Mouse (Mus musculus): ENCODE results near the gene Slc9a5.
A peak's percentile ranks its signal among the peaks of the same experiment; 100 is the strongest.

Gene Slc9a5

DNA sequence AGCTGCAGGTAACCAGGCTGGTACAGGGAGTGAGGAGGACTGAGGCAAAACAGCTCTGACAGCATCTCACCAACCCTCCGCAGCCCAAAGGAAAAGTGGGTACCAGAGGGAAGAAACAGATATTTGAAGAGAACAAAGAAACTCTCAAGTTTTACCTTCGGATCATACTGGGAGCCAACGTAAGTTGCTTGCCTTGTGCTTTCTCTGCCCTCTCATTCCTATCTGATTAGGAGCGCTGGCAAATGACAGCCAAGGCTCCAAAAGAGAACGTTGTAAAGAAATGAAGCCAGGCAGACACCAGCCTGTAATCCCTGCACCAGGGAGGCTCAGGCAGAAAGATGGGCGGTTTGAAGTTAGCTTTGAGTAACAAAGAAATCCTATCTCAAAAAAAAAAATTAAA lies 21.7 kb upstream of the Slc9a5 start:
- no peak for DNase-seq

DNA sequence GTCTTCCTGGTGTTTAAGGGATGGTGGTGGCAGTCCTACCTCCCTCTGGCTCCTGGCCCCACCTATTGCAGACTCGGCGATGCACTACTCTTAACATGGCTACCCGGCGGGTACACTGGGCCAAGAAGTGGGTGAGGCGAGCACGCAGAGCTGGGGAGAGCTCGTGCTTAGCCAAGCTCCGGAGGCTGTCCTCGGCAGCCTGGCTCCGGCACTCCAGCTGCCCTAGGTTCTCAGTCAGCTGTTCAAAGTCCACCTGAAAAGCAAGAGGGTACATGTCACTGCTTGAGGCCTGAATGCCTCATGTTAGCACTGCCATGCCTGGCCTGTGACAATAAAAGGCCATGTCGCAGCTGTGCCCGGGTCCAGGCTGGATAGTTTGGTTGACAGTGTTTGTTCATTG lies 18.3 kb upstream of the Slc9a5 start:
- no peak for DNase-seq

DNA sequence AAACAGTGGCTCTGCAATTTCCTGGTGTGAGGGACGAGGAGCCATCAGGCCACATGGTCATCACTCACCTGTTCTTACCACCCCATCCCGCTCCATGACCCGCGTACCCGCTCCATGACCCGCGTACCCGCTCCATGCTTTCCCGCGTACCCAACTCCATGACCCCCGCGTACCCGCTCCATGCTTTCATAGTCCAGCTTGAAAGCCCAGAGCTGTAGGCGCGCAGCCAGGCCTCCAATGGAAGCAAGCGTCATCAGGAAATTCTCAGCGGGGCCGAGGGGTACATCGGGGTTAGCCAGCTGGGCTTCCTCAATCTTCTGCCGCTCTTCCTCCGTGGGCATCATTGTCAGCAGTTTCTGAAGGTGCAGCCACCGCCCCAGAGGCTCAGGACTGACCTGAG lies 17.2 kb upstream of the Slc9a5 start:
- DNase-seq, result no peak

DNA sequence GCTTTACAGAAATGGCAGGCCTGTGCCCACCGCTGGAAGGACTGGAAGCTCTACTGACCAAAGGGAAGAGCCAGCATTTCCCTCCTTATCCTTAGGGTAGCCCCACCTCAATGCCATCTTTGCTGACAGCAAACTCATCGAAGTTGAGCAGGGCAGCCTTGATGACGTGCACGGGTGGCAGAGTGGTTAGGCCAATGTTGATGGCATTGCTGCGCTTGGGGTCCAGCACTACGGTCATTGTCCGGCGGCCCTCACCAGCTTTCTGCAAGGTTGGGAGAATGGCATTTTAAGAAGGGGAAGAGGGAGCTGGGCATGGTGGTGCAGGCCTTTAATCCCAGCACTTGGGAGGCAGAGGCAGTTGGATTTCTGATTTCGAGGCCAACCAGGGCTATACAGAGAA lies 16.7 kb upstream of the Slc9a5 start:
- DNase-seq, result no peak

DNA sequence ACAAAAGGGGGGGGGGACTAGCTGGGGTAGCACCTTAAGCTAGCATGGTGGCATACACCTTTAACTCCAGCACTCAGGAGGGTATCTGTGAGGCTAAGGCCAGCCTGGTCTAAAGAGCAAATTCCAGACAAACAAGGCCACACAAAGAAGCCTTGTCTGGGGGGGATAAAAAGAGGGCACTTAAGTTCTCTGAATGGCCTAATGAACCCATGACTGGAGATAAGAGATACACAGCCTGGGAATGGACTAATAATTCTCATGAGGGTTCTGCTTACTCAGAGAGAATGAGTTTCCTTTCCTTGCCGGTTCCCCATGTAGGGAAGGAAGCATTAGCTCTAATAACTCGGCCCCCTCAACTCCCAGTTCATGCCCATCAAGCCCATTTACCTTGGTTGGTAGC lies 16.1 kb upstream of the Slc9a5 start:
- DNase-seq, result no peak

DNA sequence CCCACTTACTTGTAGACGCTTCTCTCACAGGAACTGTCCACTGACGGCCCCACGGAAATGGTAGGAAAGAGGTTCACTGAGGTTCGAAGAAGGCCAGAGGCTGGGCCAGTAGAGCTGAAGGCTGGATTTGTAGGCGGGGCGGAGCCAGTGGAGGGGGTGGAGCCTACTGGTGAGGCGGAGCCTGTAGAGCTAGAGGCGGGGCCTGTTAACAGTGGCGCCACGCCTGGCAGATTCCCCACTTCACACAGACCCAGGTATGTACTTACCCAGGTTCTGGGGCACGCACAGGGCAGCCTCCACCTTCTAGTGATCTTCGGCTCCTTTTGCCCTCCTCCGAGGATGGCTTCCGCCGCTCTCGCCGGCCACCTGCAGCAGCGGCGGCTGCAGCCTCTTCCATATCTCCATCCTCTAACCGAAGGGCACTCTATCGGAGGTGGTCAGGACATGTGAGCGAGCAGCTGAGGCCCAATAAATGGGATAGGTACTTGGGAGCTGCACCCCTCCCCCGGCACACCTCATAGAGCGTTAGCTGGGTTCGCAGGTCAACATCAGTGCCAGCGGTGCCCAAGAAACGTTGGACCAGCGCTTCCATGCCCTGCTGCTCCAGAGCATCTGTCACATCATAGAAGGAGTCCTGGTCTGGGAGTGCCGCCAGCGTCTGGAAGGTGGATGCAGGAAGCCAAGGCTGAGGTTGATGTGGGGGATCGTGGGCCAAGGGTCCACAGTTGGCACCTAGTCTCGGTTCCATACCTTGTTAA lies 12.1 kb upstream of the Slc9a5 start:
- DNase-seq, result peak; percentile 38

DNA sequence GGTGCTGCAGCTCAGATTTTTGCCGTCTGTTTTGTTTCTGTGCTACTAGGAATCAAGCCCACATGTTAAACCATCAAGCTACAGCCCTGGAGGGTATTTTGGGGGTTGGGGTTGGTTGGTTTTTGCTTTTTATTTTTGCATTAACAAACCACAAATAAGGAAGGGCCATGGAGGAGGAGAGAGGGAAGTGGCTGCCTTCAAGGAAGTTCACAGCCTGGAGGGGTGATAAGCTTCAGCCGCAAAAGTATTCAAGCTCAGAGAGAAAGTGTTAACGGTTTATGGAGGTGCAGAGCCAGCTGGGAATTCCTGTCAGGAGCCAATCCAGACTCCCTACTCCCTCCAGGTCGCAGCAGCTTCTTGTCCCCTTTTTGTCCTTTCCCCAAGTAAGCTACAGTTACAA lies 9.7 kb upstream of the Slc9a5 start:
- DNase-seq, result no peak

DNA sequence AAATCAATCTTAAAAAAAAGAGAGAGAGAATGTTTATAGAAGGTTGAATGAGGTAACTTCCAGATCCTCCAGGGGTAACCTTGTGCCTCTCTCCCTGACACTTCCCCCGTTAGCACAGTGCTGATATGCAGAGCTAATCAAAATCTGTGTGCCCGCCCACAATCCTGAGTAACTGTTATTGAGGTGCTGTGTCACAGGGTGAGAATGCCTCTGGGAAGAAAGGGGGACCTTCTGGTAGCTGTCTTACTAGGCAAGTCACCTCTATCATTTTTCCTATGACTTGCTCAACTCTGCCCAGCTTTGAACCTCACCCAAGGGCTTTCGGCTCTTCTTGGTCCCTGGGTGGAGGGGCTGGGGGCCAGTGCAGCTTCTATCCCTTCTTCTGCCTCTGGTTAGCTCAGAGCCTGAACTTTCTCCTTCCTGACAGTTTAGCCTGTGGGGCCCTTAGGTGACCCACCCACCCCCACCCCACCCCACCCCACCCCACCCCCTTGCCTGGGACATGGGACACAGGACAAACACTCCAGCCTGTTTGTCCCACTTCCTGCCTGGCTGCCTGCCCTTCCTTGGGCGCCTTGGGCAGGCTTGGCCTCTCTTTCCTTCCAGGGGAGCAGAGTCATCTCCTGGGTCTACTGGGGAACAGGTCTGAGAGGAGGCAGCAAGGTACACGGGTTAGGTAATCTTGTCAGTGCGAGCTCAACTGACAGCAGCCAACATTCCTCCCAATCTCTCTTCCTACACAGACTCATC lies 8.6 kb upstream of the Slc9a5 start:
- DNase-seq, result no peak

DNA sequence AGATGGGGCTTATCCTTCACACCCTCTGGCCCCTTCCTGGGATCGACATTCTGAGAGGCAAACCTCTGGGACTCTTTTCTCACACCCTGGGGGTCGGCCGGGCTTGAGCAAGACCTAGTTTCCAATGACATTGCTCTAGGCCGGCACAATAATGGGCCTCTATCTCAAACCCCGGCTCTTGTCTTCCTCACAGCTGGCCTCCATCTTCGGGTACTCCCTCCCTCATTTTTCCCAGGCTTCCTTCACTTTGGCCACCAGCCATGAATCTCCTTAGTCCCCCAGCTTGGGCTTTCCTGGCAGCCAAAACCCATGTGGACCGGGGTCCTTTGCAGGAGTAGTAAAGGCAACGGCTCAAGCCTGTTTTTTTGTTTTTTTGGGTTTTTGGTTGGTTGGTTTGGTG lies 7.2 kb upstream of the Slc9a5 start:
- no peak for DNase-seq

DNA sequence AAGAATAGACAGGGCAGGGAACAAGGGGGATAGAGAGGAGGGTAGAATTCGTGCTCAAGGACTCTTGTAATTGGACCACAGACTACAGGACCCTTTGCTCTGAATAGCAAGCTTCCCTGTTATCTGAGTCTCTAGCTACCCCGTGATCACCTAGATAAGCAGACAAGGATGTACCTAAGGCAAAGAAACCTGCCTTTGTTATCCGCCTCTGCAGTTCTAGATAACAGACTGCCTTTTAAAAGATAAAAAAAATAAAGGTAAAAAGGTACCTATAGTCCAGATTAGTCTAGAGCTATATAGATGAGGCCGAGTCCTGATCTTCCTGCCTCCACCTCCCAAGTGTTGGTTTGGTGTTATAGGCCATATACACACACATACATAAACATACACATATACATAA lies 5.9 kb upstream of the Slc9a5 start:
- DNase-seq, result no peak

DNA sequence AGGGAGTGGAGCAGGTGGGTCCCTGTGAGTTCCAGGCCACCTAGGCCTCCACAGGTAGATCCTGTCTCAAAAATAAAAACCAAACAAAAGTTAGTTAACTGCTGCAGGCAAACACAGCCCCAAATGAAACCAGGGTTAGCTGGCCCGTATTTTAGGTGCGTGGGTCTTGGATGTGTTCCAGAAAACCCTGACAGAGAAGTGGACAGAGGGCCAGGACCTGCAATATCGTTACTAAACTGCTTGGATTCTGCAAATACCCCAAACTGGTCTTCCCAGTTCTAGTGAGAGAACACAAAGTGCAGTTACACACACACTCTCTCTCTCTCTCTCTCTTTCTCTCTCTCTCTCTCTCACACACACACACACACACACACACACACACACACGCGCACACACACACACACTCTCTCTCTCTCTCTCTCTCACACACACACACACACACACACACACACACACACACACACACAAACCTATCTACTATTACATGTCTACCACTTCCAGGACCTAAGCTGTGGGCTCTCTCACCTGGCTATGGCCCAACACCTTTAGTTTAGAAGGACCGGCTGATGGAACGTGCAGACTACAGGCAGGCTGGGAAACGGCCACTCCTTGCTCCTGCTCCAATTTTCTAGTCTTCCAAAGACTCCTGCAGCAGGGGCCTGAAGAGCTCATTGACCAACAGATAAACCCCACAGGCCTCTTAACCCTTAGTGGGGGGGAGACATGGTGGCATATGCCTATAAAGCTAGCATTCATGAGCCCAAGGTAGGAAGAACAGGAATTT lies 4.7 kb upstream of the Slc9a5 start:
- DNase-seq, result no peak

DNA sequence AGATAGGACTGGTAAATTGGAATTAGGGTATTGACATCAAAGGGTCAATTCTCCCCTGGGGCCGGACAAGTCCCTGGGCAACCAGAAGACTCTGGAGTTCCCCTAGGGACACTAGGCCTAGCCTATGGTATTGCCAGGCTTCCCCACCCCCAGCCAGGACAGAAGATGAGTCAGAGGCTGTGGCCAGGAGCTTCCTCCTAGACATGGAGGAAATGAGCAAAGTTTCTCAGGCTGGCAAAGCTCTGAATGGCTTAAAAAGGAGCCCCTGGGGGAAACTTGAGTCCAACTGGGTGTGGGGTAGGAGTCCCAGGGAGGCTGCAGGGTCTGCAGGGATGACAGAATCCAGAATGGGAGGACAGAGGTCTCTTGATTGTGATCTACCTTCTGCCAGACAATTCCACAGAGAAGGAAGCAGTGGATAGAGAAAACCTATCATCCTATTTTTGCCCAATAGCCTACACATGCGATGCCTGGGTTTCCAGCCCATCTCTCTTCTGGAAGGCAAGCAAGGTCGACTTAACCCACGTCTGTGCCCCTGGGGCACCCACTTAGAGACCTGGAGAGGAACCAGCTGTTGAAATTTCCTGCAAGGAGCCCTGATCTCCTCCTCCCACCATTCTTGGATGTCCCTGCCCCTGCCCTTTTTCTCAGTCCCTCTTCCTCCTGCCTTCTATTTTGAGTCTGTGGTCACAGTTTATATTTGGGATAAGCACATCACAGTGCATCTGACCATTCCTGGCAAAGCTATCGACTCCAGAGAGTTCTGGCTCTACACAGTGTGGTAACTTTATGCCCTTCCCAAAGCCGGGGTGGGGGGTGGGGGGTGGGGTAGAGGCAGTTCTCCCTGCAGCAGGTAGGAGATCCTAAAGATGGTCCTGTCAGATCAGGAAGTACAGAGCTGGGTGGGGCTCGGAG lies 3.3 kb upstream of the Slc9a5 start:
- DNase-seq, result no peak

DNA sequence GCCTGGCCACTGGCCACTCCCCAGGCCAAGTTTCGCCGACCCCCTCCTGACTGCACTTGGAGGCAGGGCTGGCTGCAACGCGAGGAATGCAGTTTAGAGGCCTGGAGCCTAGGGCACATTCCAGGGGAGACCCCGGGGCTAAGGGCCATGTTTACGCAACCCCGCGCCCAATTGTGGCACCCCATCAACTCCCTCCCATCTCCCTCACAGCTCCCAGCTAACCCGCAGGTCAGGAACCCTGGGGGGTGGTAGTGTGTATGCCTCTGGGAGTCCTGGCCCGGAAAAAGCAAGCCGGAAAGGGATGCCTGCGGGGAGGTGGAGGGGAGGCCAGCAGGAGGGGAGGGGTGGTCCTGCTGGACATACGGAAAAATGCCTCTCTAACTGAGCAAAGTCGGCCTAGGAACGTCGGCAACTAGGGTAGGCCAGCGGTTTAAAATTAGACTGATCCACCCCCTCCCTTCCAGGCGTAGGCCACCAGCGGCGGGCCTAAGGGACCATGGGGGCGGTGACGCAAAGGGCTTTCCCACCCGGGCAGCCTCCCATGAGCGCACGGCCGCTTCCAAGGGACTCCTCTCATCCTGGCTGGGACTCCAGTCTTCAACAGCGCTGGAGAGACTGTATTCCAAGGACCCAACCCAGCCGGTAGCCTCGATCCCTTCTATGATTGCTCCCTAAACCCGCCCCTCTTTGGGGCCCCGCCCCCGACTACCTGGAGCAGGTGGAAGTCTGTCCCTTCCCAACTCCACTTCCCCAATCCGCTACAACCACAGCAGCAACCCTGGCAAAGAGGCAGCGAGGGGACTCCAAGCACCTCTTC lies 1.8 kb upstream of the Slc9a5 start:
- DNase-seq, result peak; percentile 45

DNA sequence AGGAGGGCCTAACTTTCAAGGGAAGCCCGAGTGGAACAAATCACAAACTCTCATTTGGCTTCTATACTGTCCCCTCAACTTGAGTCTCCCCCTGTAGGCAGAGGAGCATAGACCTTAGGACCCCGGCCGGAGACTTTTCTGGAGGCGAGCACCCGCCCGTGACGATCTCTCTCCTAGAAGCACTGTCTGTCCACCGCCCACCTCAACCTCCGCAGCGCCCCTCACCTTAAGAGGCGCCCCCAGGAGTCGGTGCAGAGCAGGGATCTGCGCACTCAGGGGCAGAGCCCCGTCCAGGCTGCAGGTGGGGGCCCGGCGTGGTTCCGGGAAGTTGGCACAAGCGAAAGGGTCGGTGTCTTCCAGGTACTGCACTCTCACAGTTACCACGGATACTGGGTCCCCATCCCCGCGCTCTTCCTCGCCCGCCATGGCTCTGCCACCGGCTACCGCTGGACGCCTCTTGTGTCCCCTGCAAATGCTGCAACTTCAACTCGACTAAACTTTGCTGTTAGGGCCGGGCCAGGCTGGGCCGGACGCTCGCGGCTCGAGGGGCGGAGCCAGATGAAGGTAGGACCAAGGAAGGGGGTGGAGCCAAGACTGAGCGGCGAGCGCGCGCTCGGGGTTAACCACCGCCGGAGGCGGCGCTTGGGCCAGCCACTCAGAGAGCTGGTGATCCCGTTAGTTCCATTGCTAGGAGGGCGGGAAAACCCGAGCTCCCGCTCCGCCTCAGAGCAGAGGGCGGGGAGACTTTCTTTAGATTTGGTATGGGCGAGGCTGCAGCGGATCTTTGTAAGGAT lies 1.0 kb upstream of the Slc9a5 start, which contains the start of gene Fhod1:
TSS of gene Fhod1 (minus strand) at position 526 of the 794 bp plus-strand sequence.
- DNase-seq, result peak; percentile 85

DNA sequence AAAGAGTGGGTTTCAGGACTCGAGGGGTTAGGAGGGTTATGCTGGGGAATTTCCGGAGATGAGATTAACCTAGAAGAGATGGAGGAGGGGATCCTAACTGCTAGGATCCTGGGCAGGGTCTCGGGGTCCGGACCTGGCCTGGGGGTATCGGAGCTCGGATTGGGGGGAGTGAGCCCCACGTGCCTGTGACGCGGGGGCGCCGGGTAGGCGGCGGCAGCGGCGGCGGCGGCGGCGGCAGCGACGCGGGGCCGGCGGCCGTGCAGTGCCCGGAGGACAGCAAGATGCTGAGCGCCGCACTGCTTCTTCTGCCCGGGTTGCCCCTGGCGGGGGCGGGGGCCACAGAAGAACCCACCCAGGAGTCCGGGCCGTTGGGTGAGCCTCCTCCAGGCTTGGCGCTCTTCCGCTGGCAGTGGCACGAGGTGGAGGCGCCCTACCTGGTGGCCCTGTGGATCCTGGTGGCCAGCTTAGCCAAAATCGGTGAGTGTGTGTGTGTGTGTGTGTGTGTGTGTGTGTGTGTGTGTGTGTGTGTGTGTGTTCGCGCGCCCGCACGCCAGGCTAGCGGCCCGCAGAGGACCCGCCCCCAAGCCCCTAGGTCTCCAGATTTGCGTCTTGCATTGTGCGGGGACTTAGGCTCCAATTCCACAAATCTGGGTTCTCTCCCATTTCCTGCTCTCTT lies 591 bp downstream of the Slc9a5 start:
- DNase-seq, result peak; percentile 52

DNA sequence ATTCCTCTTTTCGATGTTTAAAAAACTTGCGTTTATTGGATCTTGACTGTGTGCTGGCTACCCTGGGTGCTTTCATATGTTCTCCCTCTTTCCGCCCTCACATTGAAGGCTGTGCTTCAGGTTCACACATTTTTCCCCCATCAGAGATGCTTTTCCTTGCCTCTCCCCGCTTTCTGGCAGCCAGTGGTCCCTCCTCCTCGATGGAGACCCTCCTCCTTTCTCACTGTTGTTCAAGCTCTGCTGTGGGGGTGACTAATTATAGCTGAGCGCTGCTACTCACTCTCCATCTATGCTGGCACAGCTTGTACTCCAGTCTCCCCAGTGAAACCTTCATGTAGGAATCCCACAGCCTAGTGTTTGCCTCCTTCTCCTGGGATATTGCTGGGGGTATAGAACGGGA lies 1.5 kb downstream of the Slc9a5 start:
- no peak for DNase-seq

DNA sequence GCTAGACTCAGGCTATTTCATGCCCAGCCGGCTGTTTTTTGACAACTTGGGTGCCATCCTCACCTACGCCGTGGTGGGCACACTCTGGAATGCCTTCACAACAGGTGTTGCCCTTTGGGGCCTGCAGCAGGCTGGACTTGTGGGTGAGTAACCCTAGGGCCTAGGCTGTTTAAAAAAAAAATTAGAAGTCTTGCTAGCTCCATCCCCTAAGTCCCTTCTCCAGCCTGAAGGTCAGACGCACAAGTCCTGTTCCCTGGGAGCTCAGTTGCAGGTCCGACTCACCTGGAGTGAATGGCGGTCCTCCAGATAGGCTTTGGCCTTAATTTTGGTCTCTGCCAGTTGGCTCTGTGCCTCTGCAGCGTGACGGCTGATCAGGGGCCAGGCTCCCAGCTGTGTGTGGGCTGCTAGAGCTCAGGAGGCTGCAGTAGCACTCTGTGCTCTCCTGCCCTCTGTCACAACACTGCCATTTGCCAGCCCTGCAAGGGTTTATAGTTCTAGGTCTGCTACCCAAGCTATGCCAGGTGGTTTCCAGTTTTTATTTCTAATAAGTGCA lies 5.0 kb downstream of the Slc9a5 start:
- no peak for DNase-seq

DNA sequence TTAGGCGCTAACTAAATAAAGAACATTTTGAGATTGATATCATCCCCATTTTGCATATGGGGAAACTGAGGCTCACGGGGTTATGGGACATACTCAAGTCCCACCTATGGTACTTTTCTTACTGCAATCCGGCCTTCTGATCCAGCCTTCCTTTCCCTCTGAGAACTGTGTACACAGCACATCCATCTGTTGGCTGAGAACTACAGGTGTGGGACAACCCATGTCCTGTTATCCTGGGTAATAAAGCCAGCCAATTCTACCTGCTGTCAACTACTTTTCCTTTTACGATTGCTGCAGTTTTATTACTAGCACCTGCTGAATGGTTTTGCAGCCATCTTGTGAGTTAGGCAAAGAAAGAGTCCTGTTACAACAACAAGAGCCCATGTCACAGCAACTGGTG lies 5.9 kb downstream of the Slc9a5 start:
- no peak for DNase-seq

DNA sequence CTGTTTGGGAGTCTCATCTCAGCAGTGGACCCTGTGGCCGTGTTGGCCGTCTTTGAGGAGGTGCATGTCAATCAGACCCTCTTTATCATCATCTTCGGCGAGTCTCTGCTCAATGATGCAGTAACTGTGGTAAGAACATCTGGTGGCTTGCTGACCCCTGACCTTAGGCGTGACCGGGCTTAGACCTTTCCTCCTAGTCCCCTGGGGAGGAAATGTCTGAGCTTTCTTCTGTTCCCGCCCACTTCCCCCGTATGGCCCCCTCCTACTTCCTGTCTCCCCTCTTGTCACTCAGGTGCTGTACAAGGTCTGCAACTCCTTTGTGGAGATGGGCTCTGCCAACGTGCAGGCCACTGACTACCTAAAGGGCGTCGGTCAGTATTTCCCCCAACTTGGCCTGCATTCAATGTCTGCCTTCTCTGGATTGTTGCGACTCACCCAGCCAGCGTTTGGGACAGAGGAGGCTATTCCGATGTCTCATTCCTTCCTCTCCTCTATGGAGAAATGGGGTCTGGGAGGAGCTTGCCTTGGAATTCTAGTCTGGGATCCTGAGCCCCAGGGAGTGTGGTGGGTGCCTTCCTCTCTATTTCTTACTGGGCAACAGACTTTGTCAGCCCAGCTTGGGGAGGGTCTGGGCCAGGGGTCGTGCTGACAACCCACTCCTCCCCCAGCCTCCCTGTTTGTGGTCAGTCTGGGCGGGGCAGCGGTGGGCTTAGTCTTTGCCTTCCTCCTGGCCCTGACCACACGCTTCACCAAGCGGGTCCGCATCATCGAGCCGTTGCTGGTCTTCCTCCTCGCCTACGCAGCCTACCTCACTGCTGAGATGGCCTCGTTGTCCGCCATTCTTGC lies 6.8 kb downstream of the Slc9a5 start:
- DNase-seq, result peak; percentile 70

All from thymus, postnatal 4 days (tissue).